Mouse (Mus musculus) forebrain, postnatal 0 days (tissue): ENCODE results near the gene Jun. TPM values are rescaled to one million over a fixed set of nuclear protein-coding genes. Genes with fewer than 3 reads are reported as not detected.

Experiments used
- ATAC-seq: fragments of 200-750 bp; cut with Nextera tagmentation; 2 replicates; pipeline ENCODE4 v1.8.0; 2017; ENCODE audit warnings: mild to moderate bottlenecking, moderate library complexity
- DNase-seq: peaks from one replicate; pipeline ENCODE4 v3.0.0-alpha.2; 2015
- H3K27ac ChIP-seq: fragments of 300-500 bp; sonication (generic); 2 replicates; pipeline ENCODE4 v1.5.1; 2014; ENCODE audit warnings: low read depth, mild to moderate bottlenecking, antibody characterized with exemption, low read length, moderate library complexity, mixed read lengths
- H3K27me3 ChIP-seq: fragments of 300-500 bp; sonication (generic); 2 replicates; pipeline ENCODE4 v1.6.1; 2014; ENCODE audit warnings: mild to moderate bottlenecking, low read length, mixed read lengths; ENCODE audit not compliant: insufficient read depth
- H3K36me3 ChIP-seq: fragments of 300-500 bp; sonication (generic); 2 replicates; pipeline ENCODE4 v1.6.1; 2014; ENCODE audit warnings: mild to moderate bottlenecking, moderate library complexity; ENCODE audit not compliant: insufficient read depth
- H3K4me1 ChIP-seq: fragments of 300-500 bp; sonication (generic); 2 replicates; pipeline ENCODE4 v1.6.1; 2014; ENCODE audit warnings: antibody characterized with exemption; ENCODE audit not compliant: insufficient read depth
- H3K4me2 ChIP-seq: fragments of 300-500 bp; sonication (generic); 2 replicates; pipeline ENCODE4 v1.6.1; 2014; ENCODE audit warnings: low read depth, mild to moderate bottlenecking, moderate library complexity
- H3K4me3 ChIP-seq: fragments of 300-500 bp; sonication (generic); 2 replicates; pipeline ENCODE4 v1.5.1; 2014; ENCODE audit warnings: low read depth, low read length, mixed read lengths
- H3K9ac ChIP-seq: fragments of 300-500 bp; sonication (generic); 2 replicates; pipeline ENCODE4 v1.6.1; 2014; ENCODE audit warnings: mild to moderate bottlenecking
- H3K9me3 ChIP-seq: fragments of 300-500 bp; sonication (generic); 2 replicates; pipeline ENCODE4 v1.6.1; 2016; ENCODE audit warnings: low read length
- CTCF ChIP-seq: sonication (generic); IDR thresholded peaks from 2 replicates; pipeline ENCODE4 v1.5.1; 2016; ENCODE audit warnings: antibody characterized with exemption, control low read depth, low read depth
- WGBS: fragments of 180-500 bp; shearing (Covaris S2); extraction: QIAGEN DNeasy Blood & Tissue Kit; methylation state at CpG from one replicate; pipeline ENCODE4 v1.1.7; 2014; 5-methylcytosine and 5-hydroxymethylcytosine counted together
- polyA plus RNA-seq: library from polyadenylated mRNA; unstranded; fragments of >200 nt; fragmentation: Nextera tagmentation; extraction: Ambion mirVana; gene quantifications from 2 replicates; pipeline ENCODE4 v1.2.1, GENCODE M21; 2015
- total RNA-seq: library from RNA; depleted of rRNA; stranded (reverse); fragments of >200 nt; gene quantifications from 2 replicates; pipeline ENCODE4 v1.2.3, GENCODE M21; 2014

The Jun gene
- total and polyA plus RNA-seq, 2 experiments from 2014 or later = 42.9 to 50.1 TPM

GRCm38 (mm10) chr4:95095911-95096310, 43.9 kb upstream of the Jun start:
- H3K36me3 ChIP-seq = no peaks in the 10 kb centered on the region
- H3K9me3 ChIP-seq = no peaks in the 10 kb centered on the region
- H3K4me2 ChIP-seq = no peak overlapping the region
- TF ChIP-seq CTCF = no peak
- H3K4me1 ChIP-seq = no peaks in the 10 kb centered on the region
- 91% methylated on average over 6 of the region's 6 CpGs for WGBS
- DNase-seq = no peak
- H3K27ac ChIP-seq = no peak overlapping the region
- no peaks in the 10 kb centered on the region for H3K27me3 ChIP-seq
- no peak overlapping the region for H3K9ac ChIP-seq
- no peak overlapping the region for H3K4me3 ChIP-seq
- ATAC-seq = no peak

- Histone ChIP-seq H3K36me3 (no peaks in the 10 kb centered on the region), H3K4me2 (no peak overlapping the region), H3K9me3 (no peaks in the 10 kb centered on the region), H3K4me1 (no peaks in the 10 kb centered on the region), H3K4me3 (no peak overlapping the region), H3K27ac (no peak overlapping the region), H3K9ac (no peak overlapping the region), H3K27me3 (no peaks in the 10 kb centered on the region)
- TF ChIP-seq CTCF = no peak
- no peak for ATAC-seq
- 84% methylated on average over 6 of the region's 6 CpGs for WGBS
- DNase-seq = no peak
Measured at GRCm38 (mm10) chr4:95095355-95095754, 43.3 kb upstream of the Jun start.

GRCm38 (mm10) chr4:95094700-95095113, 42.7 kb upstream of the Jun start:
- Histone ChIP-seq H3K4me1 (no peaks in the 10 kb centered on the region), H3K4me3 (no peak overlapping the region), H3K4me2 (no peak overlapping the region), H3K36me3 (no peaks in the 10 kb centered on the region), H3K9ac (no peak overlapping the region), H3K27me3 (no peaks in the 10 kb centered on the region), H3K9me3 (no peaks in the 10 kb centered on the region), H3K27ac (no peak overlapping the region)
- WGBS = 59% methylated on average over 4 of the region's 4 CpGs
- no peak for ATAC-seq
- no peak for DNase-seq
- TF ChIP-seq CTCF = no peak

- no peak overlapping the region for H3K9ac ChIP-seq
- DNase-seq = no peak
- no peaks in the 10 kb centered on the region for H3K36me3 ChIP-seq
- TF ChIP-seq CTCF = no peak
- WGBS = 79% methylated on average over 6 of the region's 6 CpGs
- H3K4me1 ChIP-seq = no peaks in the 10 kb centered on the region
- H3K4me3 ChIP-seq = no peak overlapping the region
- ATAC-seq = no peak
- H3K9me3 ChIP-seq = no peaks in the 10 kb centered on the region
- no peaks in the 10 kb centered on the region for H3K27me3 ChIP-seq
- H3K27ac ChIP-seq = no peak overlapping the region
- no peak overlapping the region for H3K4me2 ChIP-seq
Measured at GRCm38 (mm10) chr4:95093615-95094014, 41.6 kb upstream of the Jun start.

- ATAC-seq (no peak), DNase-seq (no peak)
- H3K9ac ChIP-seq = no peak overlapping the region
- H3K4me1 ChIP-seq = no peaks in the 10 kb centered on the region
- H3K36me3 ChIP-seq = no peaks in the 10 kb centered on the region
- 80% methylated on average over 4 of the region's 4 CpGs for WGBS
- H3K27me3 ChIP-seq = no peaks in the 10 kb centered on the region
- H3K4me2 ChIP-seq = no peak overlapping the region
- no peak overlapping the region for H3K27ac ChIP-seq
- no peak for TF ChIP-seq CTCF
- H3K9me3 ChIP-seq = no peaks in the 10 kb centered on the region
- H3K4me3 ChIP-seq = no peak overlapping the region
Measured at GRCm38 (mm10) chr4:95092516-95092915, 40.5 kb upstream of the Jun start.

GRCm38 (mm10) chr4:95091536-95091935, 39.5 kb upstream of the Jun start:
- ATAC-seq = no peak
- H3K4me2 ChIP-seq = no peak overlapping the region

GRCm38 (mm10) chr4:95089968-95090367, 37.9 kb upstream of the Jun start:
- H3K4me3 ChIP-seq = no peak overlapping the region
- no peak for ATAC-seq
- no peaks in the 10 kb centered on the region for H3K9me3 ChIP-seq
- H3K4me2 ChIP-seq = no peak overlapping the region
- H3K27ac ChIP-seq = no peak overlapping the region
- no peaks in the 10 kb centered on the region for H3K27me3 ChIP-seq
- TF ChIP-seq CTCF = no peak
- DNase-seq = no peak
- no peaks in the 10 kb centered on the region for H3K36me3 ChIP-seq
- no peaks in the 10 kb centered on the region for H3K4me1 ChIP-seq
- no peak overlapping the region for H3K9ac ChIP-seq

More at GRCm38 (mm10) chr4:95091536-95091935, 39.5 kb upstream of the Jun start:
- Histone ChIP-seq H3K4me3 (no peak overlapping the region), H3K9ac (no peak overlapping the region), H3K27ac (no peak overlapping the region), H3K27me3 (no peaks in the 10 kb centered on the region), H3K36me3 (no peaks in the 10 kb centered on the region), H3K4me1 (no peaks in the 10 kb centered on the region), H3K9me3 (no peaks in the 10 kb centered on the region)
- DNase-seq = no peak
- no peak for TF ChIP-seq CTCF
- WGBS = 76% methylated on average over 4 of the region's 4 CpGs

GRCm38 (mm10) chr4:95089053-95089452, 37.0 kb upstream of the Jun start:
- no peak for ATAC-seq
- no peak overlapping the region for H3K9ac ChIP-seq
- no peak for TF ChIP-seq CTCF

More at GRCm38 (mm10) chr4:95089053-95089452, 37.0 kb upstream of the Jun start:
- Histone ChIP-seq H3K27me3 (no peaks in the 10 kb centered on the region), H3K9me3 (no peaks in the 10 kb centered on the region), H3K4me2 (no peak overlapping the region), H3K4me1 (no peaks in the 10 kb centered on the region), H3K4me3 (no peak overlapping the region), H3K36me3 (no peaks in the 10 kb centered on the region), H3K27ac (no peak overlapping the region)
- no peak for DNase-seq
- WGBS = 98% methylated on average over 5 of the region's 5 CpGs
